Mouse (Mus musculus): Measurements from ENCODE around the gene Bhmt. TPM values are rescaled to one million over a fixed set of nuclear protein-coding genes. Genes with fewer than 3 reads are reported as not detected.

Bhmt gene
- polyA plus RNA-seq, 1 experiment from 2014 or later, result 0.20 TPM

GRCm38 (mm10) chr13:93614361-93614948 is 23.3 kb downstream of the Bhmt start:
- no peak overlapping the region for H3K4me3 ChIP-seq (ENCODE audit: low read depth, low read length)
- no peak overlapping the region for H3K27ac ChIP-seq (ENCODE audit: low read depth, low read length)
- no peak overlapping the region for H3K4me2 ChIP-seq (replicated peaks; ENCODE audit: low read depth, low read length)
- H3K27me3 ChIP-seq (ENCODE audit: control insufficient read depth, insufficient read depth, low read length), result no peaks in the 10 kb centered on the region
- no peaks in the 10 kb centered on the region for H3K4me1 ChIP-seq (replicated peaks; ENCODE audit: control insufficient read depth, insufficient read depth, low read length)
- 72% methylated on average over 4 of the region's 6 CpGs for WGBS
- H3K36me3 ChIP-seq (ENCODE audit: control insufficient read depth, insufficient read depth, low read length), result no peaks in the 10 kb centered on the region
- no peak overlapping the region for H3K9ac ChIP-seq (ENCODE audit: low read depth, low read length)
- DNase-seq (ENCODE audit: low spot score), result no peak
- ATAC-seq (ENCODE audit: low FRiP score), result no peak
- no peaks in the 10 kb centered on the region for H3K9me3 ChIP-seq (ENCODE audit: control insufficient read depth, low read length)

GRCm38 (mm10) chr13:93613771-93614170 is 24.0 kb downstream of the Bhmt start:
- WGBS, result 87% methylated on average over 4 of the region's 4 CpGs
- no peak for DNase-seq (ENCODE audit: low spot score)
- no peaks in the 10 kb centered on the region for H3K36me3 ChIP-seq (ENCODE audit: control insufficient read depth, insufficient read depth, low read length)
- no peak for ATAC-seq (ENCODE audit: low FRiP score)
- no peak overlapping the region for H3K4me3 ChIP-seq (ENCODE audit: low read depth, low read length)
- H3K27me3 ChIP-seq (ENCODE audit: control insufficient read depth, insufficient read depth, low read length), result no peaks in the 10 kb centered on the region
- no peaks in the 10 kb centered on the region for H3K4me1 ChIP-seq (replicated peaks; ENCODE audit: control insufficient read depth, insufficient read depth, low read length)
- H3K4me2 ChIP-seq (replicated peaks; ENCODE audit: low read depth, low read length), result no peak overlapping the region
- no peak overlapping the region for H3K9ac ChIP-seq (ENCODE audit: low read depth, low read length)
- no peaks in the 10 kb centered on the region for H3K9me3 ChIP-seq (ENCODE audit: control insufficient read depth, low read length)
- H3K27ac ChIP-seq (ENCODE audit: low read depth, low read length), result no peak overlapping the region

GRCm38 (mm10) chr13:93612660-93613607 is 24.8 kb downstream of the Bhmt start:
- Histone ChIP-seq H3K27ac (ENCODE audit: low read depth, low read length) (no peak overlapping the region), H3K4me3 (ENCODE audit: low read depth, low read length) (no peak overlapping the region), H3K9me3 (ENCODE audit: control insufficient read depth, low read length) (no peaks in the 10 kb centered on the region), H3K36me3 (ENCODE audit: control insufficient read depth, insufficient read depth, low read length) (no peaks in the 10 kb centered on the region), H3K4me1 (replicated peaks; ENCODE audit: control insufficient read depth, insufficient read depth, low read length) (no peaks in the 10 kb centered on the region), H3K9ac (ENCODE audit: low read depth, low read length) (no peak overlapping the region), H3K27me3 (ENCODE audit: control insufficient read depth, insufficient read depth, low read length) (no peaks in the 10 kb centered on the region), H3K4me2 (replicated peaks; ENCODE audit: low read depth, low read length) (no peak overlapping the region)
- WGBS, result 63% methylated on average over 19 of the region's 19 CpGs
- ATAC-seq (ENCODE audit: low FRiP score), result no peak; the same call in 1 of the 2 replicates
- peak; percentile 86 for DNase-seq (ENCODE audit: low spot score)

GRCm38 (mm10) chr13:93608476-93608875 is 29.3 kb downstream of the Bhmt start:
- Histone ChIP-seq H3K9ac (ENCODE audit: low read depth, low read length) (no peak overlapping the region), H3K4me2 (replicated peaks; ENCODE audit: low read depth, low read length) (no peak overlapping the region), H3K27me3 (ENCODE audit: control insufficient read depth, insufficient read depth, low read length) (no peaks in the 10 kb centered on the region), H3K4me1 (replicated peaks; ENCODE audit: control insufficient read depth, insufficient read depth, low read length) (no peaks in the 10 kb centered on the region), H3K4me3 (ENCODE audit: low read depth, low read length) (no peak overlapping the region), H3K36me3 (ENCODE audit: control insufficient read depth, insufficient read depth, low read length) (no peaks in the 10 kb centered on the region), H3K9me3 (ENCODE audit: control insufficient read depth, low read length) (no peaks in the 10 kb centered on the region), H3K27ac (ENCODE audit: low read depth, low read length) (no peak overlapping the region)
- 89% methylated on average over 2 of the region's 2 CpGs for WGBS
- no peak for ATAC-seq (ENCODE audit: low FRiP score)
- no peak for DNase-seq (ENCODE audit: low spot score)

GRCm38 (mm10) chr13:93607701-93608100 is 30.1 kb downstream of the Bhmt start:
- DNase-seq (ENCODE audit: low spot score), result no peak
- Histone ChIP-seq H3K36me3 (ENCODE audit: control insufficient read depth, insufficient read depth, low read length) (no peaks in the 10 kb centered on the region), H3K9ac (ENCODE audit: low read depth, low read length) (no peak overlapping the region), H3K4me2 (replicated peaks; ENCODE audit: low read depth, low read length) (no peak overlapping the region), H3K27me3 (ENCODE audit: control insufficient read depth, insufficient read depth, low read length) (no peaks in the 10 kb centered on the region), H3K9me3 (ENCODE audit: control insufficient read depth, low read length) (no peaks in the 10 kb centered on the region), H3K4me3 (ENCODE audit: low read depth, low read length) (no peak overlapping the region), H3K27ac (ENCODE audit: low read depth, low read length) (no peak overlapping the region), H3K4me1 (replicated peaks; ENCODE audit: control insufficient read depth, insufficient read depth, low read length) (no peaks in the 10 kb centered on the region)
- no peak for ATAC-seq (ENCODE audit: low FRiP score)
- 91% methylated on average over 3 of the region's 3 CpGs for WGBS

GRCm38 (mm10) chr13:93606868-93607578 is 30.7 kb downstream of the Bhmt start:
- H3K27ac ChIP-seq (ENCODE audit: low read depth, low read length), result no peak overlapping the region
- H3K4me1 ChIP-seq (replicated peaks; ENCODE audit: control insufficient read depth, insufficient read depth, low read length), result no peaks in the 10 kb centered on the region
- DNase-seq (ENCODE audit: low spot score) (no peak), ATAC-seq (ENCODE audit: low FRiP score) (no peak)
- no peaks in the 10 kb centered on the region for H3K36me3 ChIP-seq (ENCODE audit: control insufficient read depth, insufficient read depth, low read length)
- no peaks in the 10 kb centered on the region for H3K27me3 ChIP-seq (ENCODE audit: control insufficient read depth, insufficient read depth, low read length)
- no peak overlapping the region for H3K4me3 ChIP-seq (ENCODE audit: low read depth, low read length)
- H3K4me2 ChIP-seq (replicated peaks; ENCODE audit: low read depth, low read length), result no peak overlapping the region
- H3K9ac ChIP-seq (ENCODE audit: low read depth, low read length), result no peak overlapping the region
- WGBS, result 80% methylated on average over 13 of the region's 13 CpGs
- no peaks in the 10 kb centered on the region for H3K9me3 ChIP-seq (ENCODE audit: control insufficient read depth, low read length)

GRCm38 (mm10) chr13:93604698-93605097 is 33.1 kb downstream of the Bhmt start:
- Histone ChIP-seq H3K9ac (ENCODE audit: low read depth, low read length) (no peak overlapping the region), H3K4me3 (ENCODE audit: low read depth, low read length) (no peak overlapping the region), H3K4me1 (replicated peaks; ENCODE audit: control insufficient read depth, insufficient read depth, low read length) (no peaks in the 10 kb centered on the region), H3K36me3 (ENCODE audit: control insufficient read depth, insufficient read depth, low read length) (no peaks in the 10 kb centered on the region), H3K27me3 (ENCODE audit: control insufficient read depth, insufficient read depth, low read length) (no peaks in the 10 kb centered on the region), H3K4me2 (replicated peaks; ENCODE audit: low read depth, low read length) (no peak overlapping the region), H3K27ac (ENCODE audit: low read depth, low read length) (no peak overlapping the region), H3K9me3 (ENCODE audit: control insufficient read depth, low read length) (no peaks in the 10 kb centered on the region)
- DNase-seq (ENCODE audit: low spot score), result no peak
- no peak for ATAC-seq (ENCODE audit: low FRiP score)
- 87% methylated on average over 4 of the region's 4 CpGs for WGBS

GRCm38 (mm10) chr13:93601527-93601926 is 36.2 kb downstream of the Bhmt start:
- Histone ChIP-seq H3K4me2 (replicated peaks; ENCODE audit: low read depth, low read length) (no peak overlapping the region), H3K27ac (ENCODE audit: low read depth, low read length) (no peak overlapping the region), H3K36me3 (ENCODE audit: control insufficient read depth, insufficient read depth, low read length) (no peaks in the 10 kb centered on the region), H3K9ac (ENCODE audit: low read depth, low read length) (no peak overlapping the region), H3K4me3 (ENCODE audit: low read depth, low read length) (no peak overlapping the region), H3K4me1 (replicated peaks; ENCODE audit: control insufficient read depth, insufficient read depth, low read length) (no peaks in the 10 kb centered on the region), H3K27me3 (ENCODE audit: control insufficient read depth, insufficient read depth, low read length) (no peaks in the 10 kb centered on the region), H3K9me3 (ENCODE audit: control insufficient read depth, low read length) (no peaks in the 10 kb centered on the region)
- WGBS, result 89% methylated on average over 11 of the region's 11 CpGs
- no peak for DNase-seq (ENCODE audit: low spot score)
- ATAC-seq (ENCODE audit: low FRiP score), result no peak

Measured in hindbrain, embryonic 11.5 days (tissue).